Mouse (Mus musculus): ENCODE measurements around the gene Defb28.
A peak's percentile ranks its signal among the peaks of the same experiment; 100 is the strongest.

Defb28 gene

GRCm38 (mm10) chr2:152517981-152518380 is at the start of gene Defb28:
TSS of gene Defb28 (plus strand) at chr2:152518255.
- DNase-seq: no peak

GRCm38 (mm10) chr2:152470973-152471372 is 47.1 kb upstream of the Defb28 start:
- peak in 1 of 2 experiments; percentile 13 for DNase-seq

DNA sequence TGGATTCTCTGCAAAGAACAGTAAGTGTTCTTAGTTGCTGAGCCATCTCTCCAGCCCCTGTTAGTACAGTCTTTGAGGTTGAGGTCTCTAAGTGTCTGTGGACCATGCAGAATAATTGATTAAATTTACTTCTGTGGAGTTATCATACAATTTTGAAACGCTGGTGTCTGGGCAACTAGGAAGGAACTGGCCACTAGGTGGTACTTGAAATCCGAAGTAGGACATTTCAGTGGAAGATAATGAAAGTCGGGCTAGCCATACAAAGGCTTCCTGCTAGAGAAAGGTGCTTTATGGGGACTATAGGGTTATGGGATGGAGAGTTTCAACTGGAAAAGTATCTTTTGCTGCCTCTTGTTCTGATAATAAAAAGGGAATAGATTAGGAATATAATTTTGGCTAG is 45.6 kb upstream of the Defb28 start:
- no peak for DNase-seq

DNA sequence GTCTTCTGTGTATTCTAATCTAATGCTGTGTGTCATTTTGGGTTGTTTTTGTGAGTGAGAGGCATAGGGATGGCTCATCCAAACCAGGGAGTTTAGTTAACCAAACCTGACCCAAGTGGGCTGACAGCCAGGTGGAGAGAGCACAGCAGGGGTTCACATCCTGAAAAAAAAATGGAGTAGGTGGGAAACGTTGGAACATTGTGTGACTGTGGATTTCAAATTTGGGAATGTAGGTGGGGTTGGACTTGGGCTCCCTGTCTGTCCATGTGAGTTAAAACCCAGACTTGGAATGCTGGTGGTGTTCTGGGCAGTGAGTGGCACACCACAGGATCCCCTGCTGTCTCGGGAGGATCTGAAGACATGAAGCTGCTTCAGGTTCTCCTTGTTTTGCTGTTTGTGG is 41.3 kb upstream of the Defb28 start, which contains the start of gene Defb20:
Gene Defb20, plus strand, starts transcription at position 301 of the 400 bp plus-strand sequence.
- DNase-seq: no peak

DNA sequence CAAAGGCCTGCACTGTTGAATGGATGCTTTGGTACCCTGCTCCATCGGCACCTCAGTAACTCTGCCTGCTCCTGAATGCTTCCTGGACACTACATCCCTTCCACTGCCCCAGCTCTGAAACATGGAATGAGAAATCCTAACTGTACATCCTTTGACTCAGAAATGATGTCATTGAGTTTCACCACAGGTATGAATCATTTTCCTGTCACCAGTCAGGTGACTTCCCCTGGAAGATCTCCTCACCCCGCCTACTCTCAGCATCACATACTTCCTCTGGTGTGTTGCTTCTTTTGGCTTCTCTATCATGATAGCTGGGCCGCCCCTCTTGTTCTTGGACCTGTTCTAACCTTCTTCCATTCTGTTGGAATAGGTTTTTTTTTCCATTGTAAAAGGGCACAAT is 37.2 kb upstream of the Defb28 start:
- DNase-seq: no peak

DNA sequence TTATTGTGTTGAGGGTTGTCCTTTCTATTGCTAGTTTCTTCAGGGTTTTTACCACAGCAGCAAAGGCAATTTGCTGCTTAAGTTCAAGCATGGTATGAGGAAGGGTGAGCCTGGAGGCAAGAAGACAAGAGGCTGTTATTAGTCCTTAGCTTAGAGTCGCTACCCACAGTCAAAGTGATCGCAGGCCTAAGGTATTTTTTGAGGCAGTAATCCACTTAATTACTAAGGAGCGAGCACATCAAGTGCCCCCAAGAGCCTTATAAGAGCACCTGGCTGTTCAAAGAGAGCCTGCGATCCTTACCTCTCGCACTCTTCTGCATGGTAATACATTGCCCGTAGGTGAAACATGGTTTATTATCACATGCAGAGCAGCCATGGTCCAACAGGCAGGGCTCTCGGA is 36.3 kb upstream of the Defb28 start:
- DNase-seq: no peak

- DNase-seq: no peak
These were observed 31.0 kb upstream of the Defb28 start for GRCm38 (mm10) chr2:152487024-152487423.

DNA sequence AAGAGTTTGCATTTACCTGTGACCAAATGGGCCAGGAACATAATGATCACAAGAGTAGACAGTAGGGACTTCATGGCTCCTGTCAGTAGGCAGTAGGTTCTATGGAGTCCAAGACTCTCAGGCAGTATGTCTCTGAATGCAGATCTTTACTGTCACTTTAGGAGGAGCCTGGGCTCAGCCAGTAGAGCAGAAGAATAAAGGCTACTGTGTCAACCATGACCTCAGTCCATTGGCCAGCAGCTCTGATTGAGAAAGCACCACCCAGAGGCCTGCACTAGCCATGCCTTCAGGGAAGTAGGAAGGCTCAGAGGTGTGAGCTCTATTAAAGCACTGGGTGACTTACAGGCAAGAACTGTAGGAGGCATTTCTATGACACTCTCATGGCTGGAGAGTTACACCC is 28.0 kb upstream of the Defb28 start, which contains the start of gene Defb22:
Gene Defb22, minus strand, starts transcription at position 101 of the 400 bp plus-strand sequence.
- DNase-seq: no peak

DNA sequence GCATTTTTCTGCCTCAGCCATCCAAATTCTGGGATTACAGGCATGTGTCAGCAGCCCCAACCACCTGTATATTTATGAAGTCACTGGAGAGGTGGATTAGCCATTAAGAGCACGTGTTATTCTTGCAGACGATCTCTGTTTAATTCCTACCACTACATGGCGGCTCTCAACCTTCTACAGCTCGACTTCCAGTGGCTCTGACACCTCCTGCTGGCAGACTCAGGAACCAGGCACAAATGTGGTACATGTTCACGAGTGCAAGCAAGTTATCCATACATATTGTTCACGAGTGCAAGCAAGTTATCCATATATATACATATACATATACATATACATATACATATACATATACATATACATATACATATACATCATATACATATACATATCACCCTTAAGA is 24.9 kb upstream of the Defb28 start:
- no peak for DNase-seq

- DNase-seq: no peak
These were observed 20.0 kb upstream of the Defb28 start for GRCm38 (mm10) chr2:152498020-152498419.

DNA sequence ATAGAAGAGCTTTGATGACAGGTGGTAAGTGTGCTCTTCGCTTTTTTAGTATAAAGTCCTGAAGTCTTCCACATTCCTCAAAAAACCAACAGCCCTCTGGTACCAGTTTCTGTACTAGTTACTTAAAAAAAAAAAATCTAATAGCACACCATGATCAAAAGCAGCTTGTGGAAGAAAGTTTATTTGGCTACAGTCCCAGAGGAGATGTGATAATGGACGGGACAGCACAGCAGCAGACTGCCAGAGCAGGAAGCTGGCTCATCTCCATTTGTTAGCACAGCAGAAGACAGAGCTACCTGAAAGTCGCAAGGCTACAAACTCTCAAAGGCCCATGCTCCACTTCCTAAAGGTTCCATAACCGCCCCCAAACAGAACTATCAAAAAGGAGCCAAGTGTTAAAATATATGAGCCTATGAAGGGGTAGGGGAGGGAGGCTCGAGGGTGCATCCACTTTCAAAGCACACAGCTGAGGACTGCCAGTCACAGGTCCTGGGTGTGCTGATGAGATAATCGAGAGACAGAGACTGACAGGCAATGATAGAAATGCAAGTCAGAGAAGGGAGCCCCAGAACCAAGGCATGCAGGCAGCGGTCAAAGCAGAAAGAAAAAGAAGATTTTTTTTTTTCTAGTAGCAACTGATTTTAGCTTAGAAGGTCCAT is 17.7 kb upstream of the Defb28 start:
- no peak for DNase-seq

DNA sequence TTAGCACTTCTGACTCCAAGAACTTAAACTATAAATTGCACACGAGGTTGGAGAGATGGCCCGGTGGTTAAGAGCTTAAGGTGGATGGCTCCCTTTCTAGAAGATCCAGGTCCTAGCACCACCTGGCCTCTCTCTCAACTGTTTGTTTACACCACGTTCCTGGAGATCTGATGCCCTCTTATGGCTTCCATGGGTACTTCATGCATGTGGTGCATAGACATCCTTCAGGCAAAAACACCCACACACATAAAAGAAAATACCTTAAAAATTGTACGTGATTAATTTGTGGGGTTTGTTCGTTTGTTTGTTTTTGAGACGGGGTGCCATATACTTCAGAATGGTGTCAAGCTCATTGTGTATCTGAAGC is 17.2 kb upstream of the Defb28 start:
- DNase-seq: no peak

- DNase-seq: no peak
These were observed 14.1 kb upstream of the Defb28 start for GRCm38 (mm10) chr2:152503950-152504349.

DNA sequence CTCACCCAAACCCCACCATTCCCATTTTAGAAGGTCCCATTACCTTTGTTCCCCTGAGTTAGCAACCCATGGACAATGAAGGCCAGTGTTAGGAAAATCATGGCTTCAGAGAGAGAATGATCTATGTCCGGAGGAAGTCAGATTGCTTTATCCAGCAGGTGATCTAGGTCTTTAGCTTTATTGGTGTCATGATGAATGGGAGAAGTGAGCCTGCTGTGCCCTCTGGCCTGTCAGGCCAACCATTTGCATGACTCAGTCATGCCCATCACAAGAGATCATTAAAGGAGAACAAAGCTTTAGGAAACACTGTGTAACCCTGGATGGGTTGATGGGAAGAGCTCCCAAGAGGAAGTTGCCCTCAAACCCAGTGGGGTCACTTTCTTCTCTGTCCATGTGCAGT is 6.5 kb upstream of the Defb28 start, which contains the start of gene Defb26:
Gene Defb26, minus strand, starts transcription at position 101 of the 400 bp plus-strand sequence.
- DNase-seq: no peak

- DNase-seq: no peak
These were observed 2.0 kb upstream of the Defb28 start for GRCm38 (mm10) chr2:152516084-152516483.

DNA sequence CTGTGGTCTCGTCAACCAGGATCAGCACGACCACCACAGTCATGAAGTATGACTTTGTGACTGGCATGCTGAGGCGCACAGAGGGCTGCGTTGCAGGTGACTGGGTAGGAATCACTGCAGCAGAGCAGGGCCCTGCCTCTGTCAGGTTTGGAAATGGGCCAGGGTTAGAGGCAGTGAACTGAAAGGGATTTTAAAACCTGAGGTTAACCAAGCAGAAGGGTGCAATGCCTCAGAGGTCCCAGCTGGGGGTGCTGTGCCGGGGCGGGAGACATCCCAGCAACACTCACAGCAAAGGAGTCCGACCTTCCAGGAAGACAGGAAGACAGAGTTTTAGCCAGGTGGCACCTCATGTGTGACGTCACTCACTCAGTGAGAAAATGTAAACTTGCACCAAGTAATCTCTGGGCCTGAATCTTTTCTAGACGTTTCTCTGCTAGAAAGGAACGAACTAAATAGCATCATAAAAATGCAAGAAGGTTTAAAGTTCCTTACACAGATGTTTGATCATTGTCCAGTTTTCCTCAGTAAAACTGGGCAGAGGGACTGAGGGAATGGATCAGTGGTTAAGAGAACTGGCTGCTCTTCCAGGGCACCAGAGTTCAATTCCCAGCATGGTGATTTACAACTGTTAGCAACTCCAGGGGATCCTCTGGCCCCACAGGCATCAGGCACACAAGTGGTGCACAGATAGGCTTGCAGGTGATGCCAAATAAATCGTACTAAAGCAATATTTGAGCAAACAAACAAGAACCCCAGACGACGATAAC is 22.1 kb downstream of the Defb28 start, which contains the start of gene Defb29:
Gene Defb29, minus strand, starts transcription at position 155 of the 767 bp plus-strand sequence.
- DNase-seq: no peak

GRCm38 (mm10) chr2:152541979-152542378 is 23.9 kb downstream of the Defb28 start:
- DNase-seq: no peak

DNA sequence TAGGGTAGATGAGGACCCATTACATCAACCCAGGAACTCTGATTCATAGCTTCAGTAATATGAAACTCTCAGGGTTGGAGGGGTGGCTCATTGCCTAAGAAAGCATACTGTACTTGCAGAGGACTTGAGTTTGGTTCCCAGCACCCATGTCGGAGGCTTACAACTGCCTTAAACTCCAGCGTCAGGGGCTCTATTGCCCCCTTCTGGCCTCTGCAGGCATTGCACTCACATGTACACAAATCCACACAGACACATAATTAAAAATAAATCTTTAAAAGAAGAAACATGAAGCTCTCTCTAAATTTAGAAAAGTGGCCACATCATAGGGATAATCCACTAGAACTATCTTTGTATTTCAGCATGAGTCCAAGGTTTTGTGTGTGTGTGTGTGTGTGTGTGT is 24.8 kb downstream of the Defb28 start:
- no peak for DNase-seq

GRCm38 (mm10) chr2:152543478-152543877 is 25.4 kb downstream of the Defb28 start:
- DNase-seq: no peak

- no peak for DNase-seq
These were observed 26.6 kb downstream of the Defb28 start for GRCm38 (mm10) chr2:152544691-152545090.

- no peak for DNase-seq
These were observed 30.1 kb downstream of the Defb28 start for GRCm38 (mm10) chr2:152548124-152548523.

- peak in 1 of 2 experiments; percentile 15 for DNase-seq
These were observed 35.8 kb downstream of the Defb28 start for GRCm38 (mm10) chr2:152553774-152554423.

- DNase-seq: no peak
These were observed 38.6 kb downstream of the Defb28 start for GRCm38 (mm10) chr2:152556655-152557054.

- DNase-seq: no peak
These were observed 51.0 kb downstream of the Defb28 start, which contains the start of gene Gm17416 for GRCm38 (mm10) chr2:152569038-152569437. TSS of gene Gm17416 (plus strand) at chr2:152569338.
